Mouse (Mus musculus) layer of hippocampus, adult 6 months (tissue): ENCODE data around the gene Tdrd6. TPM values are rescaled to one million over a fixed set of nuclear protein-coding genes. Genes with fewer than 3 reads are reported as not detected.

ENCODE experiments used
- long read RNA-seq, 2 experiments: library from polyadenylated mRNA; unstranded; transcript quantifications; one replicate each; pipeline ENCODE4 v2.0.0; 2019 to 2020
- polyA plus RNA-seq: library from polyadenylated mRNA; unstranded; fragments of <200 nt; fragmentation: Nextera tagmentation; gene quantifications from 2 replicates; pipeline ENCODE4 v1.2.3, GENCODE M21; 2021

The Tdrd6 gene
- 0.14 and 0.16 TPM in 2 replicates for polyA plus RNA-seq
- long read RNA-seq, experiment 1 = 0 reads
- long read RNA-seq, experiment 2 = 0 reads

DNA sequence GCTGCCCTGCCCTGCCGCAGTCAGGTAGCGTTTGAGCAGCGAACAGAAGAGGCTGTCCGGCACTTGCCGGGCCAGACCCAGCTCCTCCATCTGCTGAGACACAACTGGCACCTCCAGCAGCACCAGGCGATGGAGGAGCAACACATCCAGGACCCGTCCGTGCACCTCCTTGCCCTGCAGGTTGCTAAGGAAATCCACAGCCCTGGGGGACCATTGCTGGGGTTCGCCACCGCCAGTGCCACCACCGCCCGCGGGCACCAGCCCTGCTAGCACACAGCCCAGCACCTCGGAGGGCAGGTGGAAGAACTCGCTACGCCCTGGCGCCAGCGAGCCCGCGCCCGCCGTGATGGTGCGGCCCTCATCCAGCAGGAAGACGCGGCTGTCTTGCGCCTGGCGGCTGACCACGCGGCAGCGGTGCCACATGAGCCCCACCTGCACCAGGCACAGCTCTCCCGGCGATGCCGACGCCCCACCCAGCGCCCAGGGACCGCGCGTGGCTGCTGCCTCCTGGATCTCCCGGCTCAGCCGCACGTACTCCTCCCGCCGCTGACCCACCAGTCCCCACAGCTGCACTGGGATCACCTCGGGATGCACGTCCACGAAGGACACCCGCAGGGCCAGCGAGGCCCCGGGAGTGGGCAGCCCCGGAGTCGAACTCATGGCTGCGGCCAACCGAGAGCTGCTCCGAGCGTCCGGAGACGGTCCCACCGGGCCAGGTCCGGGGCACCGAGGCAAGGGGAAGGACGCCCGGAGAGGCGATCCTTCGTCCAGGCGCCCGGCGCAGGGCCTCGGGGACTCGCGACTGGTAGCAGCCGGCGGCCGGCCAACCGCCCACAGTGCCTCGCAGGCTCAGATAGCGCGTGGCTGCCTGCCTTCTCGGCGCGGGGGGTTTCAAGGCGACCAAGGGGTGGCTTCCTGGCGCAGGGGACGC lies at the start of gene Tdrd6:
Gene Tdrd6, minus strand, starts transcription at position 804 of the 931 bp plus-strand sequence.

DNA sequence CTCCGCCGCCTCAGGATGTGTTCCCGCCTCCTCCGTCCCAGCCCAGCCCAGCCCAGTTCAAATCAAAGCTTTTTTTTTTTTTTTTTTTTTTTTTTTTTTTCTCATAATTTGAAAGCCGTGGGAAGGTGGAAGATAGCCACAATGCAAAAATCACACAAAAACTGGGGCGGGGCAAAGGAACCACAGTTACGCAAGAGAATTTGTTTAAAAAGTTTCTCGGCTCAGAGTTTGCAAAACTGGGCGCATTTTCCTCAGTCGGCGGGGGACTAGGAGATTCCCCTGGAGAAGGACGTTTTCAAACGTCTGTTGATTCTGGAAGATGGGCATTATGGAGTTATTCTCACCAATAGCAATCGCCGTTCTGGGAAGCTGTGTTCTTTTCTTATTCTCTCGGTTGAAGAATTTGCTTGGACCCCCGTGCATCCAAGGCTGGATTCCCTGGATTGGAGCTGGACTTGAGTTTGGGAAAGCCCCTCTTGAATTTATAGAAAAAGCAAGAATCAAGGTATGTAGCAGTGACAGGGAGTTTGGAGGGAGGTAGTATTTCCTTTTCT lies 37.3 kb upstream of the Tdrd6 start, which contains the start of gene Cyp39a1:
Gene Cyp39a1, plus strand, starts transcription at position 136 of the 554 bp plus-strand sequence.

DNA sequence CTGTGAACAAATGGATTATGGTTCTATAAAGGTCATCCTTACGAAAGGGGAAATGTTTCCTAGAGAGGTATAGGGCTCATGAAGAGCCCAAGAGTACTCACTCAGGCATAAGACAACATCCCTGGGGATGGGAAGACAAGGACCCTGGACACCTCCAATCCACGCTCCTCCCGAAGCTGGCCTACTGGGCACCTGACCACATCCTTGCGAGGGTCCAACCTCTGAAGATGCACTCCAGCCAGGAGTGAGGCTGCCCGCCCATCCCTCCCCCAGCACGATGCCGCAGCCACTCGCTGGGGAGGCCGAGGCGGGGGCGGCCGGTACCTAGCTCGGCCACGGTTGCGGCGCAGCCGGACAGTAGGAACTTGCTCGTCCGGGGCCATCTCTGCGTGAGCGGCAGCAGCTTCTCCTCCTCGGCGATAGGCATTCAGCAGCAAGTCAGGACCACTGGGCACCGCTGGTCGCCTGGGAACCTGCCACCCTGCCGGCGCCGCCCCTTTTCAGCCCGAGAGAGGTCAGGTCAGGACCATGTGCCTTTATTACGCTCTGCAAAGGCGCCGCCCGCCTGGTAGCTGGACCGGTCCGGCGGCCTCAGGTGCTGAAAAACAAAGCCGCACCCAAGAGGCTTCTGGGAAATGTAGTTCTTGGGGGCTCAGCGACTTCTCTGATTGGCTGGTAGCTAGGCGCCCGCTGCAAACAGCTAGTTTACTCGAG lies 36.6 kb upstream of the Tdrd6 start, which contains the start of gene Slc25a27:
Gene Slc25a27, minus strand, starts transcription at position 639 of the 714 bp plus-strand sequence.

DNA sequence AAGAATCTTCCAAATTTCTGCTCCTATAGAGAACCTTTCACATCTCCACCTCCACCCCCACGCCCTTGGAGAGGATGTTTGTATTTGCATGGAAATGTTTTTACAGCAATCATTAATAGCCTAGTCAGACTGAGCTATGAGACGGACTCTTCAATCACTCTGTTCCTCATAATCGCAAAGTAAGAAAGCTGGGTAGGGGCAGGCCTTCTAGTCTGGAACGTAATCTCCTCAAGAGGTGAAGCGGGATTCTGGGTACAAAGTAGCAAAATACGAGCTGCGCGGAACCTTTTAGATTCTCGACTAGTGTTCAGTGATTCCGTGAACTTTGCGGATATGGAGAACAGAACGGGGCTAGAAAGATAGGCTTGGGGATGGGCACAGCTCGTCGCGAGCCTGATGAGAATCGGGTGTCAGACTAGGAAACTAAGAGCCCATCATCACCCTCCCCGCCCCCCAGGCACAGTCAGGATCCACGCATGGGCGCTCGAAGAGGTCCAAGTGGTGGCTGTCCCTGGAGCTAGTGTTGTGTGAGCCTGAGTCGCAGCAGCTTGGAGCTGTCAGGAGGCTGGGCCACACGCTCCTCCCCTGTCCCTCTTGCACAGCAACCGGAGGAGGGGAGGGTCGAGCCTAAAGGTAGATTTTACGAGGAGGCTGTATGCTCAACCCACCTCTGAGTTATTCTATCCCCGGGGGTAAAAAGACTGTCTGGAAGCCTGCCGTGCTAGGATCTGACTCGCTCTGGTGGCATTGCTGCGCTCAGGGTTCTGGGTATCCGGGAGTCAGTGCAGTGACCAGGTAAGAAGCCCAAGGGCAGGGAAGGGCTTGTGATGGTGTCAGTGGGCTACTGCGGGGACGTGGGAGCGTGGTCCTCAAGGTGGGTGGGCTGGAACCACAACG lies 61.9 kb downstream of the Tdrd6 start, which contains the start of gene Pla2g7:
Gene Pla2g7, plus strand, starts transcription at position 107 of the 897 bp plus-strand sequence.

Other genes starting within 250 kb of the Tdrd6 start
- gene Mep1a, start 127.5 kb downstream of the Tdrd6 start, polyA plus RNA-seq = not detected in 2 replicates
- 1.4 and 1.7 TPM in 2 replicates for gene Ankrd66, start 86.7 kb downstream of the Tdrd6 start, polyA plus RNA-seq
- gene Pla2g7, start 62.2 kb downstream of the Tdrd6 start, polyA plus RNA-seq = 267 and 317 TPM in 2 replicates
- gene Slc25a27, start 36.9 kb upstream of the Tdrd6 start, polyA plus RNA-seq = 15.3 and 17.5 TPM in 2 replicates
- gene Cyp39a1, start 37.1 kb upstream of the Tdrd6 start, polyA plus RNA-seq = 0.35 and 1.3 TPM in 2 replicates
- gene Rcan2, start 171.1 kb upstream of the Tdrd6 start, polyA plus RNA-seq = 79.8 and 93.1 TPM in 2 replicates